In the genomic region with DNA sequence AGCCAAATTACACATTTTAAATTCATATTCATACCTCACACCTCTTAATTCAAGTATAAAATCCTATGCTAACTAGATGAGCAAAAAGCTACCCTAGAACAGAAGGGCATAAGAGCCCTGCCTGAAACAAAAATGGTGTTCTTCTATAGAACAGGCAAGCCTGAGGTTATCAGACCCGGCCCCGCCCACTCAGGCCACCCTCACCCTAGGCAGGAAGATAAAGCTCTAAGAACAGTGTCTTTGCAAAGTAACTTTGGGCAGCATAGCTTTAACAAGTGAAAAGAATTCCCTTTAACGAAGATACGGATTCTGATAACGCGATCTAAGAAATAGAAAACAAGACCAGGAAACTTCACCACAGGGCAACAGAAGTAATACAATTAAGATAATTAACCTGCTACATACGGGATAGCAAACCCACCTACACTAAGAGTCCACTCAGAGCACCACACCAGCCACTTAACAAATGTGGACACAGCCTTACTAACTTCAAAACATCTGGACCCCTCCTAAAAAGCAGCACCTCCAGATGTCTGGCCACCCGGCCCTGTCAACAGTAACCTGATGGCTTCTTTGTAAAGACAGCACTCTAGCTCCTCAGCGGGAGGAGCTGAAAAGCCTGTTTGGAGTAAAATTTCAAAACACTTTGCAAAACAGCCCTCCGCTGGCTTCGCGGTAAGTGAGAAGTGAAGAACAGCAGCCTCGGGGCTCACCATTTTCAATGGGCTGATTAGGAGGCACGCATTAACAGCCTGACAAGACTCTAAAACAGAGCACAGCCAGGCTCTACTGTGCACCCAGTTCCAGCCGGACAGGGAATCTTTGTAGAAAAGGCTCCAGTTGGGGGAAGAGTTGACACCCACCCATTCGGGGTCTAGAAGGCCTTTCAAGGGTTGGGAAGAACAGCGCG, we compare ENCODE assay signal across 7 mouse cellular contexts. TPM values are rescaled to one million over a fixed set of nuclear protein-coding genes. Genes with fewer than 3 reads are reported as not detected.
DNase-seq lines count a peak whose midpoint lies in the region; ATAC-seq and TF ChIP-seq lines count a peak whose summit lies in the region.

No protein-coding gene starts in this region.

- no peak for TF ChIP-seq CTCF in brain, embryonic 14.5 days (IDR thresholded peaks at IDR 0.05; ENCODE audit: borderline replicate concordance, extremely low read depth, insufficient read depth, insufficient read length)

- 5% methylated on average over 18 of the region's 18 CpGs for WGBS in heart, embryonic 11.5 days (ENCODE audit: insufficient replicate concordance)
- 10% methylated on average over 18 of the region's 18 CpGs for WGBS in limb, embryonic 10.5 days
- 7% methylated on average over 18 of the region's 18 CpGs for WGBS in midbrain, embryonic 13.5 days

- no peak for TF ChIP-seq POLR2A in brain, embryonic 14.5 days (IDR thresholded peaks at IDR 0.05; ENCODE audit: borderline replicate concordance, extremely low read depth, insufficient read depth, insufficient read length, poor library complexity, severe bottlenecking)

- H3K4me1 ChIP-seq in heart, embryonic 11.5 days (ENCODE audit: control insufficient read depth, insufficient read depth, low read length): peaks cover 15% of the 10 kb centered on the region
- peaks cover 26% of the 10 kb centered on the region for H3K4me1 ChIP-seq in limb, embryonic 10.5 days
- H3K4me1 ChIP-seq in midbrain, embryonic 13.5 days (replicated peaks): peaks cover 35% of the 10 kb centered on the region

- H3K9ac ChIP-seq in heart, embryonic 11.5 days (ENCODE audit: low read depth, low read length): peak overlapping the region; percentile 73
- H3K9ac ChIP-seq in midbrain, embryonic 13.5 days (replicated peaks): peak overlapping the region; percentile 76

- H3K4me2 ChIP-seq in heart, embryonic 11.5 days: peak overlapping the region; percentile 93
- peak overlapping the region; percentile 79 for H3K4me2 ChIP-seq in midbrain, embryonic 13.5 days (replicated peaks)

- no peaks in the 10 kb centered on the region for H3K9me3 ChIP-seq in heart, embryonic 11.5 days (replicated peaks; ENCODE audit: control insufficient read depth, low read length)
- no peaks in the 10 kb centered on the region for H3K9me3 ChIP-seq in limb, embryonic 10.5 days (replicated peaks)
- H3K9me3 ChIP-seq in midbrain, embryonic 13.5 days: no peaks in the 10 kb centered on the region

- H3K4me3 ChIP-seq in heart, embryonic 11.5 days (ENCODE audit: low read depth, low read length): peak overlapping the region; percentile 68
- peak overlapping the region; percentile 78 for H3K4me3 ChIP-seq in limb, embryonic 10.5 days
- peak overlapping the region; percentile 81 for H3K4me3 ChIP-seq in midbrain, embryonic 13.5 days (replicated peaks)

- H3K27me3 ChIP-seq in heart, embryonic 11.5 days (ENCODE audit: control insufficient read depth, insufficient read depth, low read length): no peaks in the 10 kb centered on the region
- no peaks in the 10 kb centered on the region for H3K27me3 ChIP-seq in limb, embryonic 10.5 days (ENCODE audit: low read depth, poor library complexity, severe bottlenecking)
- no peaks in the 10 kb centered on the region for H3K27me3 ChIP-seq in midbrain, embryonic 13.5 days

- DNase-seq in thymus, postnatal 14 days: peak; percentile 60
- no peak for DNase-seq in thymus, adult 18-20 months
- peak; percentile 71 for DNase-seq in brain, embryonic 14.5 days (ENCODE audit: low read depth)
- DNase-seq in limb, embryonic 10.5 days (ENCODE audit: low spot score): peak; percentile 62
- DNase-seq in ovary, postnatal 10 days (ENCODE audit: low spot score): no peak

- ATAC-seq in heart, embryonic 11.5 days (replicated peaks; ENCODE audit: insufficient number of reproducible peaks, low FRiP score, low TSS enrichment): peak; percentile 37
- ATAC-seq in midbrain, embryonic 13.5 days: peak; percentile 55

- no peaks in the 10 kb centered on the region for H3K36me3 ChIP-seq in heart, embryonic 11.5 days (ENCODE audit: control insufficient read depth, insufficient read depth, low read length)
- 0 out of 2 replicates have a peak, but pooled peaks cover 7% of the 10 kb centered on the region for H3K36me3 ChIP-seq in limb, embryonic 10.5 days
- H3K36me3 ChIP-seq in midbrain, embryonic 13.5 days: 0 out of 2 replicates have a peak, but pooled peaks cover 11% of the 10 kb centered on the region

- H3K27ac ChIP-seq in heart, embryonic 11.5 days (ENCODE audit: low read depth, low read length): peak overlapping the region; percentile 76
- H3K27ac ChIP-seq in limb, embryonic 10.5 days: peak overlapping the region; percentile 88
- H3K27ac ChIP-seq in midbrain, embryonic 13.5 days: peak overlapping the region; percentile 52; the same call in 1 of the 2 replicates

RNA-seq across cellular contexts. Expression of gene Rpia, which starts 0.9 kb away (rescaled TPM):
- polyA plus RNA-seq in brain, embryonic 14.5 days (2012; rRNA removed): 21.6 and 25.6 TPM in 2 replicates
- 0.70 and 1.6 TPM in 2 replicates for polyA plus RNA-seq in heart, embryonic 11.5 days (2014; fragmentation: Nextera tagmentation; extraction: Ambion mirVana)
- 2.2 and 2.3 TPM in 2 replicates for polyA plus RNA-seq in limb, embryonic 10.5 days (2016; fragmentation: Nextera tagmentation; extraction: Ambion mirVana)
- 2.4 and 3.5 TPM in 2 replicates for polyA plus RNA-seq in midbrain, embryonic 13.5 days (2015; fragmentation: Nextera tagmentation; extraction: Ambion mirVana)

RNA-seq across cellular contexts. Expression of gene Eif2ak3, which starts 53.2 kb away (rescaled TPM):
- polyA plus RNA-seq in brain, embryonic 14.5 days (2012; rRNA removed): 17.2 and 20.2 TPM in 2 replicates
- 5.0 and 5.4 TPM in 2 replicates for polyA plus RNA-seq in heart, embryonic 11.5 days (2014; fragmentation: Nextera tagmentation; extraction: Ambion mirVana)
- 7.4 and 9.7 TPM in 2 replicates for polyA plus RNA-seq in limb, embryonic 10.5 days (2016; fragmentation: Nextera tagmentation; extraction: Ambion mirVana)
- polyA plus RNA-seq in midbrain, embryonic 13.5 days (2015; fragmentation: Nextera tagmentation; extraction: Ambion mirVana): 12.3 and 13.4 TPM in 2 replicates

Comparison
In these comparisons a context has a peak if more than half of its experiments do, and no peak if none do; other contexts are left out.
1. DNase-seq: peak in thymus, postnatal 14 days (single experiment), brain, embryonic 14.5 days (single experiment) and limb, embryonic 10.5 days (single experiment); none in thymus, adult 18-20 months (0 of 2) and ovary, postnatal 10 days (single experiment).
2. Peak in every context shown above with its lines, with median percentiles within 50 percentile points of each other: H3K27ac ChIP-seq and H3K4me3 ChIP-seq.